Mouse (Mus musculus) midbrain, embryonic 13.5 days (tissue): ENCODE results near the gene Col23a1. TPM values are rescaled to one million over a fixed set of nuclear protein-coding genes. Genes with fewer than 3 reads are reported as not detected.

Source experiments
- ATAC-seq: fragments of 200-750 bp; cut with Nextera tagmentation; 2 replicates; pipeline ENCODE4 v1.8.0; 2017; ENCODE audit warnings: mild to moderate bottlenecking, moderate TSS enrichment, moderate library complexity
- H3K27ac ChIP-seq: fragments of 300-500 bp; sonication (generic); 2 replicates; pipeline ENCODE4 v1.5.1; 2015; ENCODE audit warnings: inconsistent platforms, mild to moderate bottlenecking, moderate library complexity
- H3K27me3 ChIP-seq: fragments of 300-500 bp; sonication (generic); 2 replicates; pipeline ENCODE4 v1.6.1; 2015; ENCODE audit warnings: mild to moderate bottlenecking, inconsistent platforms
- H3K36me3 ChIP-seq: fragments of 300-500 bp; sonication (generic); 2 replicates; pipeline ENCODE4 v1.6.1; 2015; ENCODE audit warnings: mild to moderate bottlenecking, inconsistent platforms
- H3K4me1 ChIP-seq: fragments of 300-500 bp; sonication (generic); replicated peaks from 2 replicates; pipeline ENCODE4 v1.6.1; 2015; ENCODE audit warnings: inconsistent platforms
- H3K4me2 ChIP-seq: fragments of 300-500 bp; sonication (generic); replicated peaks from 2 replicates; pipeline ENCODE4 v1.6.1; 2015; ENCODE audit warnings: moderate library complexity, mild to moderate bottlenecking, inconsistent platforms
- H3K4me3 ChIP-seq: fragments of 300-500 bp; sonication (generic); replicated peaks from 2 replicates; pipeline ENCODE4 v1.5.1; 2015; ENCODE audit warnings: mild to moderate bottlenecking, inconsistent platforms
- H3K9ac ChIP-seq: fragments of 300-500 bp; sonication (generic); replicated peaks from 2 replicates; pipeline ENCODE4 v1.6.1; 2015; ENCODE audit warnings: mild to moderate bottlenecking, inconsistent platforms
- H3K9me3 ChIP-seq: fragments of 300-500 bp; sonication (generic); 2 replicates; pipeline ENCODE4 v1.6.1; 2016; ENCODE audit warnings: mild to moderate bottlenecking, inconsistent platforms
- WGBS: fragments of 180-500 bp; shearing (Covaris S2); methylation state at CpG from one replicate; pipeline ENCODE4 v1.1.7; 2015; 5-methylcytosine and 5-hydroxymethylcytosine counted together
- polyA plus RNA-seq: library from polyadenylated mRNA; unstranded; fragments of >200 nt; fragmentation: Nextera tagmentation; extraction: Ambion mirVana; gene quantifications from 2 replicates; pipeline ENCODE4 v1.2.1, GENCODE M21; 2015

Gene Col23a1
- polyA plus RNA-seq, 1 experiment from 2014 or later: 5.7 TPM

GRCm38 (mm10) chr11:51513019-51513418 is 223.3 kb downstream of the Col23a1 start:
- 88% methylated on average over 6 of the region's 6 CpGs for WGBS
- Histone ChIP-seq H3K27ac (no peak overlapping the region), H3K27me3 (no peaks in the 10 kb centered on the region), H3K36me3 (no peaks in the 10 kb centered on the region), H3K9me3 (peaks cover 1% of the 10 kb centered on the region; the same call in 1 of the 2 replicates), H3K9ac (no peak overlapping the region), H3K4me1 (no peaks in the 10 kb centered on the region), H3K4me2 (no peak overlapping the region), H3K4me3 (no peak overlapping the region)
- ATAC-seq: no peak

- 72% methylated on average over 11 of the region's 11 CpGs for WGBS
- H3K36me3 ChIP-seq: no peaks in the 10 kb centered on the region
- H3K4me2 ChIP-seq: no peak overlapping the region
- no peak for ATAC-seq
- no peak overlapping the region for H3K9ac ChIP-seq
- H3K4me3 ChIP-seq: no peak overlapping the region
- H3K9me3 ChIP-seq: peaks cover 8% of the 10 kb centered on the region; the same call in 1 of the 2 replicates
- no peaks in the 10 kb centered on the region for H3K27me3 ChIP-seq
- no peak overlapping the region for H3K27ac ChIP-seq
- H3K4me1 ChIP-seq: no peaks in the 10 kb centered on the region
Measured at GRCm38 (mm10) chr11:51515346-51515745, 225.6 kb downstream of the Col23a1 start.

GRCm38 (mm10) chr11:51518100-51518499 is 228.4 kb downstream of the Col23a1 start:
- 94% methylated on average over 3 of the region's 3 CpGs for WGBS
- H3K36me3 ChIP-seq: no peaks in the 10 kb centered on the region

GRCm38 (mm10) chr11:51518585-51518984 is 228.9 kb downstream of the Col23a1 start:
- H3K4me3 ChIP-seq: no peak overlapping the region
- WGBS: 96% methylated on average over 6 of the region's 6 CpGs
- ATAC-seq: no peak

More at GRCm38 (mm10) chr11:51518100-51518499, 228.4 kb downstream of the Col23a1 start:
- H3K9me3 ChIP-seq: peaks cover 8% of the 10 kb centered on the region; the same call in 1 of the 2 replicates
- H3K27me3 ChIP-seq: no peaks in the 10 kb centered on the region
- no peak overlapping the region for H3K4me2 ChIP-seq
- ATAC-seq: no peak
- H3K4me1 ChIP-seq: no peaks in the 10 kb centered on the region
- no peak overlapping the region for H3K9ac ChIP-seq
- no peak overlapping the region for H3K4me3 ChIP-seq
- no peak overlapping the region for H3K27ac ChIP-seq

GRCm38 (mm10) chr11:51521440-51521839 is 231.7 kb downstream of the Col23a1 start:
- Histone ChIP-seq H3K27me3 (no peaks in the 10 kb centered on the region), H3K4me3 (no peak overlapping the region), H3K27ac (no peak overlapping the region), H3K9me3 (peaks cover 8% of the 10 kb centered on the region; the same call in 1 of the 2 replicates), H3K9ac (no peak overlapping the region), H3K36me3 (no peaks in the 10 kb centered on the region), H3K4me2 (no peak overlapping the region), H3K4me1 (no peaks in the 10 kb centered on the region)
- WGBS: 88% methylated on average over 3 of the region's 3 CpGs
- ATAC-seq: no peak

More at GRCm38 (mm10) chr11:51518585-51518984, 228.9 kb downstream of the Col23a1 start:
- Histone ChIP-seq H3K36me3 (no peaks in the 10 kb centered on the region), H3K9me3 (peaks cover 8% of the 10 kb centered on the region; the same call in 1 of the 2 replicates), H3K4me1 (no peaks in the 10 kb centered on the region), H3K27ac (no peak overlapping the region), H3K27me3 (no peaks in the 10 kb centered on the region), H3K9ac (no peak overlapping the region), H3K4me2 (no peak overlapping the region)

GRCm38 (mm10) chr11:51523215-51523614 is 233.5 kb downstream of the Col23a1 start:
- no peak overlapping the region for H3K9ac ChIP-seq
- no peak for ATAC-seq
- H3K27ac ChIP-seq: no peak overlapping the region
- H3K4me1 ChIP-seq: peaks cover 5% of the 10 kb centered on the region; the same call in 1 of the 2 replicates
- H3K9me3 ChIP-seq: peaks cover 4% of the 10 kb centered on the region; the same call in 1 of the 2 replicates
- no peak overlapping the region for H3K4me3 ChIP-seq
- no peaks in the 10 kb centered on the region for H3K27me3 ChIP-seq
- H3K36me3 ChIP-seq: no peaks in the 10 kb centered on the region
- H3K4me2 ChIP-seq: no peak overlapping the region

- H3K4me3 ChIP-seq: no peak overlapping the region
- ATAC-seq: no peak
- H3K27me3 ChIP-seq: no peaks in the 10 kb centered on the region
- 0 out of 2 replicates have a peak, but pooled peaks cover under 1% of the 10 kb centered on the region for H3K9me3 ChIP-seq
- no peak overlapping the region for H3K4me2 ChIP-seq
- peaks cover 5% of the 10 kb centered on the region; the same call in 1 of the 2 replicates for H3K4me1 ChIP-seq
- H3K27ac ChIP-seq: no peak overlapping the region
- H3K9ac ChIP-seq: no peak overlapping the region
- H3K36me3 ChIP-seq: no peaks in the 10 kb centered on the region
- 83% methylated on average over 9 of the region's 9 CpGs for WGBS
Measured at GRCm38 (mm10) chr11:51523625-51524024, 233.9 kb downstream of the Col23a1 start.

- no peak overlapping the region for H3K4me2 ChIP-seq
- H3K36me3 ChIP-seq: no peaks in the 10 kb centered on the region
- no peak overlapping the region for H3K27ac ChIP-seq
- no peak for ATAC-seq
- no peaks in the 10 kb centered on the region for H3K9me3 ChIP-seq
- H3K4me1 ChIP-seq: peaks cover 5% of the 10 kb centered on the region; the same call in 1 of the 2 replicates
- 55% methylated on average over 14 of the region's 14 CpGs for WGBS
- H3K4me3 ChIP-seq: no peak overlapping the region
- H3K27me3 ChIP-seq: no peaks in the 10 kb centered on the region
- no peak overlapping the region for H3K9ac ChIP-seq
Measured at GRCm38 (mm10) chr11:51526631-51527161, 237.0 kb downstream of the Col23a1 start.

GRCm38 (mm10) chr11:51533128-51533533 is 243.4 kb downstream of the Col23a1 start:
- Histone ChIP-seq H3K9ac (no peak overlapping the region), H3K9me3 (no peaks in the 10 kb centered on the region), H3K4me2 (no peak overlapping the region), H3K4me1 (no peaks in the 10 kb centered on the region), H3K27me3 (no peaks in the 10 kb centered on the region), H3K4me3 (no peak overlapping the region), H3K36me3 (no peaks in the 10 kb centered on the region), H3K27ac (no peak overlapping the region)
- WGBS: 57% methylated on average over 11 of the region's 11 CpGs
- ATAC-seq: no peak

- Histone ChIP-seq H3K4me3 (no peak overlapping the region), H3K9ac (no peak overlapping the region), H3K36me3 (no peaks in the 10 kb centered on the region), H3K9me3 (no peaks in the 10 kb centered on the region), H3K4me2 (no peak overlapping the region), H3K27ac (no peak overlapping the region), H3K27me3 (no peaks in the 10 kb centered on the region), H3K4me1 (no peaks in the 10 kb centered on the region)
- 38% methylated on average over 2 of the region's 2 CpGs for WGBS
- ATAC-seq: no peak
Measured at GRCm38 (mm10) chr11:51534314-51534713, 244.6 kb downstream of the Col23a1 start.

GRCm38 (mm10) chr11:51538388-51538787 is 248.7 kb downstream of the Col23a1 start:
- Histone ChIP-seq H3K4me1 (0 out of 2 replicates have a peak, but pooled peaks cover under 1% of the 10 kb centered on the region), H3K4me2 (no peak overlapping the region), H3K36me3 (no peaks in the 10 kb centered on the region), H3K27ac (no peak overlapping the region), H3K9ac (no peak overlapping the region), H3K9me3 (no peaks in the 10 kb centered on the region), H3K27me3 (no peaks in the 10 kb centered on the region), H3K4me3 (no peak overlapping the region)
- no peak for ATAC-seq
- WGBS: 48% methylated on average over 7 of the region's 7 CpGs

- peak; percentile 38 for ATAC-seq
- no peaks in the 10 kb centered on the region for H3K27me3 ChIP-seq
- H3K4me1 ChIP-seq: 0 out of 2 replicates have a peak, but pooled peaks cover 4% of the 10 kb centered on the region
- H3K36me3 ChIP-seq: no peaks in the 10 kb centered on the region
- 61% methylated on average over 13 of the region's 13 CpGs for WGBS
- no peak overlapping the region for H3K9ac ChIP-seq
- H3K4me3 ChIP-seq: no peak overlapping the region
- H3K27ac ChIP-seq: no peak overlapping the region
- no peaks in the 10 kb centered on the region for H3K9me3 ChIP-seq
- H3K4me2 ChIP-seq: no peak overlapping the region
Measured at GRCm38 (mm10) chr11:51538919-51539758, 249.4 kb downstream of the Col23a1 start.
